Mouse (Mus musculus): ENCODE results near the gene Dazap1.

DNA sequence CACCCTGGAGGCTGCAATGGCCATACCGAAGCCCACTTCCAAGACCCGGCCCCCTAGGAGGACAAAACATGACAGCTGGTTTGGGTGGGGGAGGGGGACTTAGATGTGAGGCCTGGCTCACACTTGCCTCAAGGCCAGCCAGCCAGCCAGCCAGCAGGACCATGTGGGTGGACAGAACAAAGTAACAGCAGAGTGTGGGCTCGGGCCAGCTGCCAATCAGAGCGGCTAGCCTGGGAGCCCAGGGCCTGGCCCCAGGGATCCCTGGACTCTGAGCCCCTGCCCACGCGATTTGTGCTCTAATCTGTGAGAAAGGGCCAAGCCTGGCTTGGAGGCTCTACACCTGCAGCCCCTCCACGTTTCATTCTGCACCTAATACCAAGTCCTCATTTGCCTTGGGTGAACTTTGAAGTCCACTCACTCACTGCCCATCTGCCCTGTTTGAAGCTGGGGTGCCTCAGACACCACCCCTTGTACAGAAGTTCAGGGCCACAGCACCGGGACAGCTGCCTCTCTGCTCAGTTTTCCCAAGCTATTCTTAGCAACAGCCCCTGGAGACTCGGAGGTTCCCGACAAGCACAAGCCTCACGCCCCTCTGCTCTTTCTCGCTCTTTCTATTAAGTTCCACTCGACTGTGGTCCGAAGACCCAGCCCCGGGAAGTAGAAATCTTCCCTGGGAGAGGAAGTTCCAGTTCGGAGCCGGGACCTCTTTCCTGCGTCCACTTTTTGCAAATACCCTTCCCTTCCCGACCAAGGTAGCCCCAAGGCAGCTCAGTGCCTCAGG, 1.2 kb upstream of the Dazap1 start:
- TF ChIP-seq EP300 (IDR thresholded peaks at IDR 0.05; ENCODE audit: low read depth) (no peak), CTCF (IDR thresholded peaks at IDR 0.05; ENCODE audit: low read depth) (no peak)
